Mouse (Mus musculus): ENCODE measurements at regions not wholly inside any gene's neighbourhood (a gene's known extent, or its start where the extent isn't known, plus 50 kb on each side); places are given as distances from the start of the nearest gene placed in this dataset.
A peak's percentile ranks its signal among the peaks of the same experiment; 100 is the strongest.

GRCm38 (mm10) chr8:7489948-7490347 is 1171.1 kb downstream of the Efnb2 start:
- DNase-seq: no peak

GRCm38 (mm10) chr8:7472153-7472796 is 1188.8 kb downstream of the Efnb2 start:
- DNase-seq: peak; percentile 10

GRCm38 (mm10) chr8:7469261-7469660 is 1191.8 kb downstream of the Efnb2 start:
- no peak for DNase-seq

GRCm38 (mm10) chr8:7462798-7463197 is 1198.2 kb downstream of the Efnb2 start:
- no peak for DNase-seq

GRCm38 (mm10) chr8:7449361-7449760 is 1211.7 kb downstream of the Efnb2 start:
- DNase-seq: no peak

- DNase-seq: no peak
These were observed 1214.0 kb downstream of the Efnb2 start for GRCm38 (mm10) chr8:7447026-7447425.

GRCm38 (mm10) chr8:7440829-7441228 is 1220.2 kb downstream of the Efnb2 start:
- no peak for DNase-seq

- peak; percentile 60 for DNase-seq
These were observed 1220.8 kb downstream of the Efnb2 start for GRCm38 (mm10) chr8:7440278-7440684.

- no peak for DNase-seq
These were observed 1221.2 kb downstream of the Efnb2 start for GRCm38 (mm10) chr8:7439869-7440268.

GRCm38 (mm10) chr8:7430482-7430881 is 1230.6 kb downstream of the Efnb2 start:
- DNase-seq: no peak

- no peak for DNase-seq
These were observed 1262.9 kb downstream of the Efnb2 start for GRCm38 (mm10) chr8:7398175-7398574.

- DNase-seq: no peak
These were observed 1263.6 kb downstream of the Efnb2 start for GRCm38 (mm10) chr8:7397355-7397862.

Measured in embryo, embryonic 11 days (tissue).